Mouse (Mus musculus) myocyte (in vitro differentiated cells): ENCODE measurements around the gene Pip5k1a.
"Not testable (repeated sequence)": the region's sequence is repeated elsewhere in the genome, so short reads cannot be mapped to it uniquely, and the experiment has no call there.

Source experiments
- CEBPB ChIP-seq: IDR thresholded peaks from 2 replicates; pipeline ENCODE4 v1.6.1; 2011; ENCODE audit warnings: mild to moderate bottlenecking, moderate library complexity; ENCODE audit not compliant: poor library complexity, insufficient read depth, severe bottlenecking
- E2F4 ChIP-seq: IDR thresholded peaks from one replicate; pipeline ENCODE4 v1.6.1; 2011; ENCODE audit warnings: mild to moderate bottlenecking, control low read depth, moderate library complexity; ENCODE audit not compliant: insufficient read depth
- MAX ChIP-seq: IDR thresholded peaks from one replicate; pipeline ENCODE4 v1.6.1; 2011; ENCODE audit warnings: low read depth, mild to moderate bottlenecking, control low read depth
- MYOD1 ChIP-seq, 3 experiments: IDR thresholded peaks; one replicate each; pipeline ENCODE4 v1.6.1; 2011; ENCODE audit warnings: control low read depth in 2 of 3, low read depth in 2 of 3, mild to moderate bottlenecking in 2 of 3, moderate library complexity in 1 of 3; ENCODE audit not compliant: insufficient read length in 2 of 3, control insufficient read depth in 1 of 3
- MYOG ChIP-seq, 3 experiments: IDR thresholded peaks; one replicate each; pipeline ENCODE4 v1.6.1; 2011; ENCODE audit warnings: control low read depth in 2 of 3, low read depth in 2 of 3, mild to moderate bottlenecking in 2 of 3; ENCODE audit not compliant: insufficient read length in 2 of 3, control insufficient read depth in 1 of 3, insufficient read depth in 1 of 3
- POLR2A ChIP-seq: IDR thresholded peaks from one replicate; pipeline ENCODE4 v1.6.1; 2011; ENCODE audit warnings: low read depth, mild to moderate bottlenecking, control low read depth, moderate library complexity; ENCODE audit not compliant: insufficient read length
- POLR2AphosphoS2 ChIP-seq: IDR thresholded peaks from one replicate; pipeline ENCODE4 v1.6.1; 2011; ENCODE audit warnings: low read depth, control low read depth; ENCODE audit not compliant: insufficient read length
- TCF12 ChIP-seq: IDR thresholded peaks from one replicate; pipeline ENCODE4 v1.6.1; 2011; ENCODE audit warnings: mild to moderate bottlenecking, control low read depth; ENCODE audit not compliant: poor library complexity, insufficient read depth, severe bottlenecking
- USF1 ChIP-seq: IDR thresholded peaks from one replicate; pipeline ENCODE4 v1.6.1; 2011; ENCODE audit warnings: low read depth, mild to moderate bottlenecking, control low read depth, moderate library complexity

DNA sequence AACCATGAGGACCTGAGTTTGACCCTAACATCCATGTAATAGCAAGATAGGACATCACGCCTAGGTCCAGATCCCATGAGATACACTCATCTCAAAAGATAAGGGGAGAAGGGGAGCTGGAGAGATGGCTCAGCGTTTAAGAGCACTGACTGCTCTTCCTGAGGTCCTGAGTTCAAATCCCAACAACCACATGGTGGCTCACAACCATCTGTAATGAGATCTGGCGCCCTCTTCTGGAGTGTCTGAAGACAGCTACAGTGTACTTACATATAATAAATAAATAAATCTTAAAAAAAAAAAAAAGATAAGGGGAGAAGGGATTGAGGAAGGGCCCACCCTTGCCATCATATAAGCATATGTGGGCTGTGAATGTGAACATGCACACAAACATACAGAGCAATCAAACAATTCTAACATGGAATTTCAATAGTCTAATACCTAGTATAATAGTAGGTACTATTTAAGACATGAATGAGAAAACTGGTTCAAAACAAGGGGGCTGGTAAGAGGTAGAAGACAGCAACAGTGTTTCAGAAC lies 77.4 kb downstream of the Pip5k1a start:
- not testable (repeated sequence) for TF ChIP-seq POLR2AphosphoS2; MYOD1 (IDR thresholded peaks at IDR 0.05; ENCODE audit: control insufficient read depth in 1 of 3, insufficient read length in 2 of 3, low read depth in 2 of 3); POLR2A; CEBPB; TCF12; MAX; MYOG (IDR thresholded peaks at IDR 0.05; ENCODE audit: control insufficient read depth in 1 of 3, insufficient read depth in 1 of 3, insufficient read length in 2 of 3, low read depth in 2 of 3); USF1; E2F4
